Mouse (Mus musculus) embryonic facial prominence, embryonic 14.5 days (tissue): ENCODE measurements at regions not wholly inside any gene's neighbourhood (a gene's known extent, or its start where the extent isn't known, plus 50 kb on each side); places are given as distances from the start of the nearest gene placed in this dataset.

ENCODE experiments used
- ATAC-seq: fragments of 200-750 bp; cut with Nextera tagmentation; 2 replicates; pipeline ENCODE4 v1.8.0; 2017; ENCODE audit warnings: low read depth, moderate number of reproducible peaks, moderate TSS enrichment
- DNase-seq: peaks from one replicate; pipeline ENCODE4 v3.0.0-alpha.2; 2015; ENCODE audit warnings: low spot score
- H3K27ac ChIP-seq: fragments of 300-500 bp; sonication (generic); replicated peaks from 2 replicates; pipeline ENCODE4 v1.5.1; 2014; ENCODE audit warnings: low read depth, mild to moderate bottlenecking, low read length, moderate library complexity
- H3K27me3 ChIP-seq: fragments of 300-500 bp; sonication (generic); replicated peaks from 2 replicates; pipeline ENCODE4 v1.6.1; 2014; ENCODE audit warnings: low read length; ENCODE audit not compliant: control insufficient read depth, insufficient read depth
- H3K36me3 ChIP-seq: fragments of 300-500 bp; sonication (generic); 2 replicates; pipeline ENCODE4 v1.6.1; 2014; ENCODE audit warnings: low read length, mixed read lengths; ENCODE audit not compliant: control insufficient read depth, insufficient read depth
- H3K4me1 ChIP-seq: fragments of 300-500 bp; sonication (generic); 2 replicates; pipeline ENCODE4 v1.6.1; 2014; ENCODE audit warnings: antibody characterized with exemption, low read length; ENCODE audit not compliant: control insufficient read depth, insufficient read depth
- H3K4me2 ChIP-seq: fragments of 300-500 bp; sonication (generic); 2 replicates; pipeline ENCODE4 v1.6.1; 2014; ENCODE audit warnings: low read depth, mild to moderate bottlenecking, low read length, moderate library complexity, mixed read lengths
- H3K4me3 ChIP-seq: fragments of 300-500 bp; sonication (generic); 2 replicates; pipeline ENCODE4 v1.5.1; 2014; ENCODE audit warnings: low read depth, mild to moderate bottlenecking, low read length
- H3K9ac ChIP-seq: fragments of 300-500 bp; sonication (generic); 2 replicates; pipeline ENCODE4 v1.6.1; 2014; ENCODE audit warnings: low read depth, mild to moderate bottlenecking, low read length, moderate library complexity, mixed read lengths
- H3K9me3 ChIP-seq: fragments of 300-500 bp; sonication (generic); 2 replicates; pipeline ENCODE4 v1.6.1; 2016; ENCODE audit warnings: low read length; ENCODE audit not compliant: control insufficient read depth
- whole genome bisulfite sequencing: fragments of 180-500 bp; shearing (Covaris S2); extraction: QIAGEN DNeasy Blood & Tissue Kit; methylation state at CpG from one replicate; pipeline ENCODE4 v1.1.7; 2014; 5-methylcytosine and 5-hydroxymethylcytosine counted together

- H3K36me3 ChIP-seq = no peaks in the 10 kb centered on the region
- 70% methylated on average over 1 of the region's 1 CpGs for whole genome bisulfite sequencing
- no peak overlapping the region for H3K9ac ChIP-seq
- peak; percentile 2 for DNase-seq
- H3K9me3 ChIP-seq = no peaks in the 10 kb centered on the region
- H3K4me1 ChIP-seq = no peaks in the 10 kb centered on the region
- H3K4me2 ChIP-seq = no peak overlapping the region
- no peaks in the 10 kb centered on the region for H3K27me3 ChIP-seq
- ATAC-seq = no peak
- no peak overlapping the region for H3K4me3 ChIP-seq
- no peak overlapping the region for H3K27ac ChIP-seq
Measured at GRCm38 (mm10) chr15:56518379-56518778, 959.0 kb downstream of the Slc22a22 start.

GRCm38 (mm10) chr15:56516095-56516494 lies 961.3 kb downstream of the Slc22a22 start:
- Histone ChIP-seq H3K27me3 (no peaks in the 10 kb centered on the region), H3K27ac (no peak overlapping the region; the same call in 1 of the 2 replicates), H3K4me3 (no peak overlapping the region), H3K4me1 (no peaks in the 10 kb centered on the region), H3K4me2 (no peak overlapping the region), H3K9ac (no peak overlapping the region), H3K9me3 (no peaks in the 10 kb centered on the region), H3K36me3 (no peaks in the 10 kb centered on the region)
- WGBS = 60% methylated on average over 2 of the region's 2 CpGs
- ATAC-seq (no peak), DNase-seq (peak; percentile 7)

- no peak overlapping the region for H3K4me3 ChIP-seq
- H3K36me3 ChIP-seq = no peaks in the 10 kb centered on the region
- H3K27ac ChIP-seq = no peak overlapping the region
- 56% methylated on average over 3 of the region's 3 CpGs for whole genome bisulfite sequencing
- no peak overlapping the region for H3K9ac ChIP-seq
- H3K9me3 ChIP-seq = no peaks in the 10 kb centered on the region
- DNase-seq (peak; percentile 5), ATAC-seq (no peak)
- H3K27me3 ChIP-seq = no peaks in the 10 kb centered on the region
- H3K4me1 ChIP-seq = peaks cover 9% of the 10 kb centered on the region; the same call in 1 of the 2 replicates
- no peak overlapping the region for H3K4me2 ChIP-seq
Measured at GRCm38 (mm10) chr15:56498774-56499173, 978.7 kb downstream of the Slc22a22 start.

GRCm38 (mm10) chr15:56497757-56498156 lies 979.7 kb downstream of the Slc22a22 start:
- 70% methylated on average over 4 of the region's 4 CpGs for WGBS
- H3K36me3 ChIP-seq = no peaks in the 10 kb centered on the region

GRCm38 (mm10) chr15:56496355-56496754 lies 981.1 kb downstream of the Slc22a22 start:
- no peak overlapping the region for H3K4me2 ChIP-seq
- no peaks in the 10 kb centered on the region for H3K9me3 ChIP-seq
- H3K4me3 ChIP-seq = no peak overlapping the region
- H3K4me1 ChIP-seq = peaks cover 9% of the 10 kb centered on the region; the same call in 1 of the 2 replicates
- H3K9ac ChIP-seq = no peak overlapping the region
- no peaks in the 10 kb centered on the region for H3K36me3 ChIP-seq
- WGBS = 83% methylated on average over 2 of the region's 2 CpGs
- H3K27ac ChIP-seq = no peak overlapping the region
- no peak for ATAC-seq
- DNase-seq = no peak
- H3K27me3 ChIP-seq = no peaks in the 10 kb centered on the region

More at GRCm38 (mm10) chr15:56497757-56498156, 979.7 kb downstream of the Slc22a22 start:
- H3K27me3 ChIP-seq = no peaks in the 10 kb centered on the region
- no peak overlapping the region for H3K4me3 ChIP-seq
- H3K27ac ChIP-seq = no peak overlapping the region
- H3K9me3 ChIP-seq = no peaks in the 10 kb centered on the region
- ATAC-seq (no peak), DNase-seq (no peak)
- H3K4me1 ChIP-seq = peaks cover 9% of the 10 kb centered on the region; the same call in 1 of the 2 replicates
- H3K9ac ChIP-seq = no peak overlapping the region
- H3K4me2 ChIP-seq = no peak overlapping the region

GRCm38 (mm10) chr15:56485931-56486330 lies 991.5 kb downstream of the Slc22a22 start:
- no peaks in the 10 kb centered on the region for H3K27me3 ChIP-seq
- H3K4me1 ChIP-seq = no peaks in the 10 kb centered on the region
- H3K27ac ChIP-seq = no peak overlapping the region
- no peak overlapping the region for H3K4me3 ChIP-seq
- H3K9ac ChIP-seq = no peak overlapping the region
- H3K36me3 ChIP-seq = no peaks in the 10 kb centered on the region
- no peaks in the 10 kb centered on the region for H3K9me3 ChIP-seq
- 80% methylated on average over 3 of the region's 3 CpGs for WGBS
- DNase-seq (no peak), ATAC-seq (no peak)
- H3K4me2 ChIP-seq = no peak overlapping the region

GRCm38 (mm10) chr15:56484693-56485092 lies 992.7 kb downstream of the Slc22a22 start:
- Histone ChIP-seq H3K27ac (no peak overlapping the region), H3K36me3 (no peaks in the 10 kb centered on the region), H3K4me2 (no peak overlapping the region), H3K4me3 (no peak overlapping the region), H3K27me3 (no peaks in the 10 kb centered on the region), H3K9ac (no peak overlapping the region), H3K4me1 (no peaks in the 10 kb centered on the region), H3K9me3 (no peaks in the 10 kb centered on the region)
- WGBS = 69% methylated on average over 3 of the region's 3 CpGs
- ATAC-seq (no peak), DNase-seq (no peak)

GRCm38 (mm10) chr15:56479682-56480081 lies 997.7 kb downstream of the Slc22a22 start:
- ATAC-seq = peak; percentile 37; the same call in 1 of the 2 replicates
- H3K4me3 ChIP-seq = no peak overlapping the region
- H3K36me3 ChIP-seq = no peaks in the 10 kb centered on the region
- no peak overlapping the region for H3K27ac ChIP-seq
- H3K27me3 ChIP-seq = no peaks in the 10 kb centered on the region
- no peaks in the 10 kb centered on the region for H3K4me1 ChIP-seq
- H3K9me3 ChIP-seq = no peaks in the 10 kb centered on the region
- peak; percentile 30 for DNase-seq
- no peak overlapping the region for H3K4me2 ChIP-seq
- H3K9ac ChIP-seq = no peak overlapping the region

GRCm38 (mm10) chr15:56479015-56479414 lies 998.4 kb downstream of the Slc22a22 start:
- DNase-seq (peak; percentile 50), ATAC-seq (no peak)
- no peak overlapping the region for H3K4me2 ChIP-seq
- H3K9me3 ChIP-seq = no peaks in the 10 kb centered on the region
- no peaks in the 10 kb centered on the region for H3K36me3 ChIP-seq
- no peak overlapping the region for H3K27ac ChIP-seq
- no peak overlapping the region for H3K9ac ChIP-seq
- no peaks in the 10 kb centered on the region for H3K4me1 ChIP-seq
- H3K27me3 ChIP-seq = no peaks in the 10 kb centered on the region
- no peak overlapping the region for H3K4me3 ChIP-seq
- 48% methylated on average over 3 of the region's 3 CpGs for WGBS
